Mouse (Mus musculus) cerebellum, postnatal 4 days (tissue): ENCODE measurements at regions not wholly inside any gene's neighbourhood (a gene's known extent, or its start where the extent isn't known, plus 50 kb on each side); places are given as distances from the start of the nearest gene placed in this dataset.

ENCODE experiments used
- DNase-seq, 2 experiments: peaks; one replicate each; pipeline ENCODE4 v3.0.0; 2022; ENCODE audit warnings: low spot score in 2 of 2, mixed read lengths in 1 of 2

- no peak for DNase-seq
Observed at GRCm38 (mm10) chr4:110125067-110125784, 147.4 kb downstream of the Dmrta2 start.

GRCm38 (mm10) chr4:110127941-110128520 is 150.2 kb downstream of the Dmrta2 start:
- no peak for DNase-seq

- DNase-seq, result peak; percentile 82 to 83
Observed at GRCm38 (mm10) chr4:110128918-110129317, 151.1 kb downstream of the Dmrta2 start.

GRCm38 (mm10) chr4:110129518-110129917 is 151.7 kb downstream of the Dmrta2 start:
- no peak for DNase-seq

GRCm38 (mm10) chr4:110132061-110132460 is 154.2 kb downstream of the Dmrta2 start:
- DNase-seq, result no peak

- DNase-seq, result no peak
Observed at GRCm38 (mm10) chr4:110134036-110134435, 156.2 kb downstream of the Dmrta2 start.

- DNase-seq, result no peak
Observed at GRCm38 (mm10) chr4:110145229-110145628, 167.4 kb downstream of the Dmrta2 start.

DNA sequence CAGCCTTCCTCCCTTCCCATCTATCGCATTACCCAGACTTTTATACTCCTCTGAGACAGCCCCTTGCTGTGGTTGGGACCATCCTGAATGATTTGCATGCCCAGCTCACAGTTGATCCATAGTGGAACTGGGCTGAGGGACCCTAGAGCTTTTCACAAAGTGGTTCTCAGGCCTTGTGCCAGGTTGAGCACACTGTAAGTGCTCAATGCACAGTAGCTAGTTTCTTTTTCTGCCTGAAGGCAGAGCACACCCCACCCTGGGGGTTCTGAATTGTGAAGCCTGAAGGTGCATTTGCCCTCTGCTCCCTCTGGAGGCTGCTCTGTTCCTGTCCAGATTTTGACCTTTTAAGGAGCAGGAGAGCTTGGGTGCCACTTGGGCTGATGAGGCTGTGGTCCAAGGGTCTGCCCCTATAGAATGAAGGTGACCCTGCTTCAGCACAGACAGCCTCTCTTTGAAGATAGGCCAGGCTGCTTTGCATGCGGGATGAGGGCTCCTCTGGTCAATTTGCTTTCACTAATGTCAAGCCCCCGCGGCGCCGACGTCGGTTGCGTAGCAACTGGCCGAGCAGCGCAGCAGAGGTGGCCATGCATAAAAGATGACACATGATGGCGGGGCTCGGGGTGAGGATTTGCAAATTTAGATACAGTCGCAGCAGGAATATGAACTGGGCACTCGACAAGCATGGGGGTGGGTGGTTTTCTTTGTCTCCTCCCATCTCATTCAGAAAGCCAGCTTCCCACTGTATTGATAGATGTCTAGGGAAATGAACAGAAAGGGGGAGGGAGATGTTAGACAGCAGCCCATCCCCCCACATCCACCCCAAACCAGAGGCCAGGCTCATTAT is 174.5 kb downstream of the Dmrta2 start:
- peak; percentile 36 to 83 for DNase-seq
